Mouse (Mus musculus) liver, embryonic 16.5 days (tissue): Measurements from ENCODE around the gene Kcnj9. TPM values are rescaled to one million over a fixed set of nuclear protein-coding genes. Genes with fewer than 3 reads are reported as not detected.
A peak's percentile ranks its signal among the peaks of the same experiment; 100 is the strongest.

Experiments used
- ATAC-seq: fragments of 200-750 bp; cut with Nextera tagmentation; 2 replicates; pipeline ENCODE4 v1.8.0; 2017; ENCODE audit warnings: low read depth, mild to moderate bottlenecking, moderate number of reproducible peaks, moderate library complexity
- H3K27ac ChIP-seq: fragments of 300-500 bp; sonication (generic); 2 replicates; pipeline ENCODE4 v1.5.1; 2014; ENCODE audit warnings: mild to moderate bottlenecking, low read length
- H3K27me3 ChIP-seq: fragments of 300-500 bp; sonication (generic); 2 replicates; pipeline ENCODE4 v1.6.1; 2014; ENCODE audit warnings: low read depth, low read length, mixed read lengths; ENCODE audit not compliant: control insufficient read depth, insufficient read depth
- H3K36me3 ChIP-seq: fragments of 300-500 bp; sonication (generic); 2 replicates; pipeline ENCODE4 v1.6.1; 2014; ENCODE audit warnings: mild to moderate bottlenecking; ENCODE audit not compliant: control insufficient read depth, insufficient read depth
- H3K4me1 ChIP-seq: fragments of 300-500 bp; sonication (generic); 2 replicates; pipeline ENCODE4 v1.6.1; 2014; ENCODE audit warnings: low read depth, low read length, mixed read lengths; ENCODE audit not compliant: control insufficient read depth
- H3K4me2 ChIP-seq: fragments of 300-500 bp; sonication (generic); 2 replicates; pipeline ENCODE4 v1.6.1; 2014; ENCODE audit warnings: low read depth, low read length, mixed read lengths
- H3K4me3 ChIP-seq: fragments of 300-500 bp; sonication (generic); 2 replicates; pipeline ENCODE4 v1.5.1; 2014; ENCODE audit warnings: low read depth, mild to moderate bottlenecking, low read length
- H3K9ac ChIP-seq: fragments of 300-500 bp; sonication (generic); 2 replicates; pipeline ENCODE4 v1.6.1; 2014; ENCODE audit warnings: low read depth, low read length
- H3K9me3 ChIP-seq: fragments of 300-500 bp; sonication (generic); replicated peaks from 2 replicates; pipeline ENCODE4 v1.6.1; 2016; ENCODE audit warnings: low read length; ENCODE audit not compliant: control insufficient read depth
- WGBS: fragments of 180-500 bp; shearing (Covaris S2); extraction: QIAGEN DNeasy Blood & Tissue Kit; methylation state at CpG from one replicate; pipeline ENCODE4 v1.1.7; 2014; ENCODE audit not compliant: insufficient replicate concordance; 5-methylcytosine and 5-hydroxymethylcytosine counted together
- polyA plus RNA-seq: library from polyadenylated mRNA; unstranded; fragments of >200 nt; fragmentation: Nextera tagmentation; extraction: Ambion mirVana; gene quantifications from 2 replicates; pipeline ENCODE4 v1.2.1, GENCODE M21; 2015

The Kcnj9 gene
- polyA plus RNA-seq, 1 experiment from 2014 or later = 0.04 TPM

- Histone ChIP-seq H3K27me3 (peaks cover under 1% of the 10 kb centered on the region), H3K9me3 (no peaks in the 10 kb centered on the region), H3K4me3 (no peak overlapping the region), H3K36me3 (no peaks in the 10 kb centered on the region; the same call in 1 of the 2 replicates), H3K9ac (no peak overlapping the region), H3K27ac (no peak overlapping the region), H3K4me2 (no peak overlapping the region), H3K4me1 (no peaks in the 10 kb centered on the region)
- WGBS = 47% methylated on average over 5 of the region's 5 CpGs
- ATAC-seq = no peak
These were observed 9.2 kb downstream of the Kcnj9 start for GRCm38 (mm10) chr1:172319921-172320411.

GRCm38 (mm10) chr1:172319346-172319745 is 9.8 kb downstream of the Kcnj9 start:
- WGBS = 79% methylated on average over 7 of the region's 7 CpGs
- Histone ChIP-seq H3K9me3 (no peaks in the 10 kb centered on the region), H3K27me3 (no peaks in the 10 kb centered on the region), H3K9ac (no peak overlapping the region), H3K4me1 (no peaks in the 10 kb centered on the region), H3K4me3 (no peak overlapping the region), H3K36me3 (no peaks in the 10 kb centered on the region; the same call in 1 of the 2 replicates), H3K4me2 (no peak overlapping the region), H3K27ac (no peak overlapping the region)
- ATAC-seq = no peak

GRCm38 (mm10) chr1:172318424-172319035 is 10.6 kb downstream of the Kcnj9 start:
- ATAC-seq = no peak
- WGBS = 79% methylated on average over 19 of the region's 19 CpGs

GRCm38 (mm10) chr1:172317946-172318345 is 11.2 kb downstream of the Kcnj9 start:
- Histone ChIP-seq H3K4me1 (peaks cover 7% of the 10 kb centered on the region), H3K36me3 (no peaks in the 10 kb centered on the region; the same call in 1 of the 2 replicates), H3K27me3 (no peaks in the 10 kb centered on the region), H3K9me3 (no peaks in the 10 kb centered on the region), H3K27ac (no peak overlapping the region), H3K4me2 (no peak overlapping the region), H3K4me3 (no peak overlapping the region), H3K9ac (no peak overlapping the region)
- WGBS = 79% methylated on average over 15 of the region's 15 CpGs
- ATAC-seq = no peak

More at GRCm38 (mm10) chr1:172318424-172319035, 10.6 kb downstream of the Kcnj9 start:
- H3K27me3 ChIP-seq = no peaks in the 10 kb centered on the region
- no peak overlapping the region for H3K27ac ChIP-seq
- H3K9ac ChIP-seq = no peak overlapping the region
- H3K4me2 ChIP-seq = no peak overlapping the region
- H3K4me1 ChIP-seq = peaks cover 1% of the 10 kb centered on the region; the same call in 1 of the 2 replicates
- no peaks in the 10 kb centered on the region for H3K9me3 ChIP-seq
- H3K4me3 ChIP-seq = no peak overlapping the region
- H3K36me3 ChIP-seq = no peaks in the 10 kb centered on the region; the same call in 1 of the 2 replicates

GRCm38 (mm10) chr1:172317431-172317830 is 11.7 kb downstream of the Kcnj9 start:
- Histone ChIP-seq H3K4me2 (no peak overlapping the region), H3K36me3 (no peaks in the 10 kb centered on the region; the same call in 1 of the 2 replicates), H3K9ac (no peak overlapping the region), H3K9me3 (no peaks in the 10 kb centered on the region), H3K27ac (no peak overlapping the region), H3K4me3 (no peak overlapping the region), H3K4me1 (peaks cover 11% of the 10 kb centered on the region), H3K27me3 (no peaks in the 10 kb centered on the region)
- no peak for ATAC-seq
- WGBS = 80% methylated on average over 18 of the region's 18 CpGs

GRCm38 (mm10) chr1:172314911-172315310 is 14.2 kb downstream of the Kcnj9 start:
- no peaks in the 10 kb centered on the region for H3K27me3 ChIP-seq
- no peak overlapping the region for H3K4me3 ChIP-seq
- peaks cover 29% of the 10 kb centered on the region for H3K4me1 ChIP-seq
- H3K4me2 ChIP-seq = no peak overlapping the region
- H3K9ac ChIP-seq = no peak overlapping the region
- no peak for ATAC-seq
- 80% methylated on average over 3 of the region's 3 CpGs for WGBS
- no peak overlapping the region for H3K27ac ChIP-seq
- no peaks in the 10 kb centered on the region; the same call in 1 of the 2 replicates for H3K36me3 ChIP-seq
- no peaks in the 10 kb centered on the region for H3K9me3 ChIP-seq

GRCm38 (mm10) chr1:172313613-172314411 is 15.3 kb downstream of the Kcnj9 start:
- no peak for ATAC-seq
- Histone ChIP-seq H3K9me3 (no peaks in the 10 kb centered on the region), H3K4me2 (no peak overlapping the region), H3K4me3 (no peak overlapping the region), H3K27ac (no peak overlapping the region), H3K9ac (no peak overlapping the region), H3K27me3 (no peaks in the 10 kb centered on the region), H3K4me1 (peaks cover 34% of the 10 kb centered on the region), H3K36me3 (no peaks in the 10 kb centered on the region; the same call in 1 of the 2 replicates)
- 71% methylated on average over 10 of the region's 10 CpGs for WGBS

- Histone ChIP-seq H3K27ac (no peak overlapping the region), H3K4me1 (peaks cover 34% of the 10 kb centered on the region), H3K36me3 (no peaks in the 10 kb centered on the region), H3K9me3 (no peaks in the 10 kb centered on the region), H3K9ac (peak overlapping the region; percentile 75), H3K27me3 (no peaks in the 10 kb centered on the region), H3K4me2 (peak overlapping the region; percentile 95), H3K4me3 (peak overlapping the region; percentile 79)
- WGBS = 9% methylated on average over 16 of the region's 16 CpGs
- ATAC-seq = peak; percentile 17; the same call in 1 of the 2 replicates
These were observed 16.2 kb downstream of the Kcnj9 start for GRCm38 (mm10) chr1:172312768-172313561.
